Mouse (Mus musculus) kidney, adult 8-10 months (tissue): ENCODE data around the gene Sorcs2.
A peak's percentile ranks its signal among the peaks of the same experiment; 100 is the strongest.

Source experiments
- DNase-seq, 2 experiments: peaks; one replicate each; pipeline ENCODE4 v3.0.0; 2022

Gene Sorcs2

DNA sequence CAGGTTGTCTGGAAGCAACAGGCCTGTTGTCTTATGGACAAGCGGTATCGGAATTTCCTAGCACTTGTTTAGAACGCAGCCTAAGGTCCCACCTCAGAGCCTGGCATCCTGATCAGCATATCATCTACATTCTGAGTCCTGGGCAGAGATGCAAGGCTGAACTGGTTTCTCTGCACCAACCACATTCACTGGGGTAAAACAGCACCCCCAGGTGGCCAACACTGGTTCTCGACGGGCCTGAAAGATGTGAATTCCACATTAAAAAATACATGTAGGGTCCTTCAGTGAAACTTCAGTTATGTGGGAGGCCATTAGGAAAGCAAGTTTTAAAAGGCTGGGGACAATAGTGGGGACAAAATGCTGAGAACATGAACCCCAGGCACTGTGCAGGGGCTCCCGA lies 174.2 kb downstream of the Sorcs2 start:
- peak in 1 of 2 experiments; percentile 50 for DNase-seq

GRCm38 (mm10) chr5:36220626-36221025 lies 177.3 kb downstream of the Sorcs2 start:
- no peak for DNase-seq

- no peak for DNase-seq
Measured at GRCm38 (mm10) chr5:36220105-36220504, 177.8 kb downstream of the Sorcs2 start.

DNA sequence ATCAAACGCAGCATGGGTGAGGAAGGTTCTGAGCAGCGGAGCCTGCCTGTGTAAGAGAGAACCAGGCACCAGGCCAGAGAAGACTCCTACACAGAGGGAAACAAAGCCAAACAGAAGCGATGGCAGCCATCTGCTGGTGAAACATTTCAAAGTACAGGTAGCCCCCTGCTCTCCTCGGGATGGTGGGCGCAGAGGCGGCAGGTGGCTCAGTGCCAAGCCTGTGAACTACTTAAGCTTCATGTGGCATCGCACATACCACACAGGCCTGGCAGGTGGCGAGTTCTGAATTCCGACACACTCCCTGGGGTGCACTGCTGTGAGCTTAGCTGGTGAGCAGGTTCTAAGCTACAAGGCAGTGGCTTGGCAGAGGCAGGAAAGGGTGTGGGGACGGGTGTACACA lies 184.6 kb downstream of the Sorcs2 start:
- no peak for DNase-seq

- DNase-seq = no peak
Measured at GRCm38 (mm10) chr5:36208803-36209202, 189.1 kb downstream of the Sorcs2 start.

- no peak for DNase-seq
Measured at GRCm38 (mm10) chr5:36205397-36205796, 192.5 kb downstream of the Sorcs2 start.

- DNase-seq = no peak
Measured at GRCm38 (mm10) chr5:36203916-36204315, 194.0 kb downstream of the Sorcs2 start, which contains the start of gene Psapl1. Psapl1 (plus strand) TSS chr5:36204021.

DNA sequence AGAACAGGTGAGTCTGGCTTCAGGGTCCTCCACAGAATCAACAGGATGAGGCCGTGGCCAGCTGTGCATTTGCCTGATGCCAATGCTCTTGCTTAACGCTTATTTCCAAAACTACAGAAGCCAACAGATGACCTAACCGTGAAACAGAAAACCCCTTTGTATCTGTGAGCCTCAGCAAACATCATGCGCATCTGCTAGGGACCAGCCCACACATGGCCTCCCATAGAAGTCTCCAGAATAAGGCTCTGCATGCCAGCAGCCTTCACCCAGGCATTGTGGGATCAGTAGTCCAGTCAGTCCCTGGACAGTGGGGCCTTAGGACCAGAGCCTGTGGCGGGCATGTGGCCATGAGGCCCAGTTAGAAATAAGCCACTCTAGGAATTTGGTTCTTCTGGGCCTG lies 194.5 kb downstream of the Sorcs2 start:
- no peak for DNase-seq

- DNase-seq = no peak
Measured at GRCm38 (mm10) chr5:36202781-36203180, 195.2 kb downstream of the Sorcs2 start.

- DNase-seq = no peak
Measured at GRCm38 (mm10) chr5:36199519-36199918, 198.4 kb downstream of the Sorcs2 start.

DNA sequence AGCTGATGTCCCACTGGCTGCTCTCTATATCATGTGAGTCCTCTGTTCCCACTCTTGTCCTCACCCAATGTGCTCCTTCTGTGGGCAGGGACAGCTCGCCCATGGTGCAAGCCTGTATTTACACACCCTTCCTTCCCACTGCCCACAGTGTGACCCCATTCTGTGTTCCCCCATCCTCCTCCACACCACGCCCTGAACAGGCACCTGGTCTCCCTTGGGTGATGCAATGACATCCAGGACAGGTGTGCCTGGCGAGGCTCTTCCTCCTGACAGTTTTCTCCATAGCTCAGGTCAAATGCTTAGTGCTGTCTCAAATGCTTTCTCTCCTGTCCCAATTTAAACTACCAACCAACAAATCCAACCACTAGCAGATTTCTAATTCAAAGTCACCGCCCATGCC lies 202.5 kb downstream of the Sorcs2 start:
- DNase-seq = no peak

DNA sequence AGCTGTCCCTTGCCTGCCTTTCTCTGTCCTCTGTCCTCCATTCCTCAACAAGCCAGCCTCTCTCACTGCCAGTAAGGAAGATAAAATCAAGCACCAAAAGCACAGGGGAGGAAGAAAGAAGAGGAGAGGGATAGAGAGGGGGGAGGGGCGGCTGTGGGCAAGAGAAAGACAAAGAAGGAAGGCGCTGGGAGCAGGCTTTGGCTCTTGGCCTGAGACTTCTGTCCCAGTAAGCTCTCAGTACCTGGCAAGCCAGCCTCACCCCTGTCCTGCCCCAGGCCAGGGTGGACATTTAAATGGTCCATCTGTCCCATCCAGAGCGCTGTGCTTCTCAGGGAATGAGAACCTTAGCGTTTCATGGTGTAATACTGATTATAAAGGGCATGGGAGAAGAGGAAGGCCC lies 203.3 kb downstream of the Sorcs2 start:
- no peak for DNase-seq

DNA sequence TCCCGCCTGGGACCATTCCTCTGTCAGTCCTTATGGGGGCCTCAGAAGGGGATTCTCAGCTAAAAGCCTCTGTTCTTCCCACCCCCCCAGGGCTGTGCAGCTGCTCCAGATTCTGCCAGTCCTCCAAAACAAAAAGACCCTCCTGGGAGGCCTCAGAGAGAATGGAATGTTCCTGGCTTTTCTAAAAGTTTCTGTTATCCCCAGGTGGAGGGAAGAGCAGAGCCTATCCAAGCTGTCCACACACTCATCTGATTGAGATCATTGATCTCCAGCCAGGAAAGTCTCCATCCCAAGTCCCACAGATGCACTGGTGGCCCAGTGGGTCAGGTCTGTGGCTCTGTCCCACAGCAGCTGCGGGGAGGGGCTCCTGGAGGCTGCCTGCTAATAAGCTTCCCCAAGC lies 205.3 kb downstream of the Sorcs2 start:
- DNase-seq = no peak

GRCm38 (mm10) chr5:36191876-36192275 lies 206.1 kb downstream of the Sorcs2 start:
- no peak for DNase-seq

DNA sequence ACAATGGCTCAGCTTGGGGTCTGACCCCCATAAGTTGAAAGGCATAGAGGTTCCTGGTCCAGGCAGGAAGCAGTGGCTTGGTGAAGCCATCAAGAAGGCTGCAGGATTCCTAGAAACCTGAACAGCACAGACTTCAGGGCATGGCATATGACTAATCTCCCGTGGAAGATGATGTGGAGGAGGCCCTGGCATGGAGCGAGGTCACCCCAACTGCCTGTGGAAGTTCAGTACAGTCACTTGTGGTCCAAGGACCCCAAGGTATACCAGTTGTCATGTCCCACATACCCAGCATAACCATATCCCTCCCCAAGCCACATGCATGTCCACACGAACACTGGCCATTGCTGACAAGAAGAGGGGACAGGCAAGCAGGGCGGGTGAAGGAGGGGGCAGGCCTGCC lies 206.7 kb downstream of the Sorcs2 start:
- no peak for DNase-seq

DNA sequence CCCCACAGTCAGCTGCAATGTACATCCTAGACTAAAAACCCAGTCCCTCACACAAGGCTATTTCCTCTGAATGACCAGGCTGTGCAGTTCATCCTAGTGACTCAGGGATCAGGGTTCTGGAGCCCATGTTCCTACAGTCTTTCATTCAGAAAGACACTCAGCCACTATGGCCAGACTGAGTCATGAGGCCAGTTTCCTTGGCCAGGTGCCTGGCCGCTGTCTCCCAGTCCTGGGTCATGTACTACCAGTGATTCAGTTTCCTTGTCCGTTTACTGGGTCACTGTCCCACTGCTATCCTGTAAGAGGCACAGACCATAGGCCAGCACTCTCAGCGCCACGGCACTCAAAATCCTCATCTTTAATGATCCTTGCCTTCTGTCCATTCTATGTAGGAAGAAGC lies 209.6 kb downstream of the Sorcs2 start:
- DNase-seq = no peak

DNA sequence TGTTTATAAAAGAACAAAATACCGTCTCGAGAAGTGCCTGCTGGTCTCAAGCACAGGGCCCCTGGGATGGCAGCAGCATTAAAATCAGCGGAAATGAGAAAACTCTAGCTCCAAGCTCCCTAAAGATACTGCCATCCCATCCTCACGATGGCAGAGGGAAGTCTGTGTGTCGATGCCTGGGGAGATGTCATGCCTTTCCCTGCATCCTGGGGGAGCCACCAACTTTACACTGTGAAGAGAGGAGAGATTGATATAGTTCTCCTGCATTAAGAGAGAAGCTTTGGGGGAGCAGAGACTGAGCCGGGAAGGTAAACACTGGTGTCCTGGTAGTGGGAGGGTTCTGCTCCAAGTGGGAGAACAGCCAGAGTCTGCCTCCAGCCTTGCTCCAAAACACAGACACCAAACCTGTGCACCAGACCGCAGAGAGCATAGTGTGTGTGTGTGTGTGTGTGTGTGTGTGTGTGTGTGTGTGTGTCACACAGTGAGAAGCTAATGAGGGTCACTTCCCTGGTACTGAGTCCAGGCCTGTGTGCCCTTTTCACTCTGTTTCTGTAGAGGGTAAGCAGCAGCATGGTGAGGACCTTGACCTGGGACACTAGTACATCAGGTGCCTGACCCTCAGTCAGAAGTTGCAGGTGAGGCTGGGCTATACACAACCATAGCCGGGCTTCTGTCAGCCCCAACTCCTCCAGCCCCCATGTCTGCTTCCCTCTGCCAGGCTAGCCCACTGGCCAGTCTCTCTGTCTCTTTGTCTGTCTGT lies 211.5 kb downstream of the Sorcs2 start:
- no peak for DNase-seq

DNA sequence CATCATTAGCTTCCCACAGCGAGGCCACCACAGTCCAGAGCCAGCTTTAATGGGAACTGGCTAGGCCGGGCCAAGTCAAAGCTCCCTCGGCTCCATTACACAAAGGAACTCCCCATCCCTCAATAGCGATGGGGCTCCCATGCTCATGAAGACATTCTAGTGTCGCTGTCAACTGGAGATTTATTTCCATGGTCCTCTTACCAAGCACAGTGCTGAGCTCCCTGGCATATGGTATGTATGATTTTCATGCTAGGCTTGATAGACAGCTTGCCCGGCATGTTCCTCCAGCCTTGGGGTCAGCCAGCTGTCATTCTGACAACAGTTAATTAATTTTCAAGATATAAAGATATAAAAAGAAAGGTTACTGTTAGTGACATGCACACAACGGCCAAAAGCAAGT lies 215.6 kb downstream of the Sorcs2 start:
- no peak for DNase-seq

DNA sequence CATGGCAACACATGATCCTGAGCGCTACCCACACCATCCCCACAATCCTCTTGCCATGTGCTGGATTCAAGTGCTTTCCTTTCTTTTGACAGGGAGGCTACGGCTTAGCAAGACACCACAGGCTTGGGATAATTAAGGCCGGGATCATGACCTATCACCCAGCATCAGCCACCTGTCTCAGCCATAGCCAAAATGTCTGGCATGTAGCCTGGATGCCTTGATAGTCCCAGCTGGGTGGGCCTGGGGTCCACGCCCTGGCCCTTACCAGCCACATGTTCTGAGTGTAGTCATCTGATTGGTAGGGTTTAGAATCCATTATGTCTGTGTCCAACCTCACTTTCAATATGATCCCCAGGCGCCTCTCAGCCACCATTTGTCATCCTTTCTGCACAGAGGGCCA lies 218.2 kb downstream of the Sorcs2 start:
- DNase-seq = no peak

DNA sequence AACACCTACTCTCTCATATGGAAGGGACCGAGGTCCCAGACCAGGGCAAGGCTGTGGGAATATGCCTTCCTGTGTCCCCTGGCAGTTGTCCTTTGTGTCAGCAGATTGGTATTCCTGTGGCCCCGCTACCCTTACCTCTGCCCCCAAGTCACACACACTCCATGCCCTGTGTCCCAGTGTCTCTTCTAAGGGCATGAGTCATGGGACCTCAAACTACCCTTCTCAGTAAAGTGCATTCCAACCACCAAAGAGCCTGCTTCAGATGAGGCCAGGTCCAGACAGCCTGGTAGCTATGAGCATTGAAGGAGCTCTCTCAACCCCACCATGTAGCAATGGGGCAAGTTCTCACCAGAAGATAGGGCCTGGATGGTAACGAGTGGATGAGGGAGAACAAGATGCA lies 219.2 kb downstream of the Sorcs2 start:
- DNase-seq = no peak

DNA sequence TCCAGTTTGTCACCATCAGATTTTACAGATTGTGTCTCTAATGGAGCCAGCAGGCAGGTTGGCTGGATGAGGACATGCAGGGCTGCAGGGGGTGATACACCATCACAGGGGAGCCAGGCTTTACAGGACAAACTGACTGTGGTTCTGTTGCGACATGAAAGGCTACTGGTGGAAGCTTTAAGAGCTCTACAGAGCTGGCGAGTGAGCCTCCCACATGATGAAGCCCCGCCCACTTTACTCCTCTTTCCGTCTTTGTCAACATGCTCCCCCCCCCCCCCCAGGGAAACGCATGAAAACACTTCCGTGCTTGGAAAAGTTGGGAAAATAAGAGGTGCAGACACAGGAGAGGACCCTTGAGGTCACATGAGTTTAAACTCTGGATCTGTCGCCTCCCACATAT lies 219.7 kb downstream of the Sorcs2 start:
- DNase-seq = no peak

DNA sequence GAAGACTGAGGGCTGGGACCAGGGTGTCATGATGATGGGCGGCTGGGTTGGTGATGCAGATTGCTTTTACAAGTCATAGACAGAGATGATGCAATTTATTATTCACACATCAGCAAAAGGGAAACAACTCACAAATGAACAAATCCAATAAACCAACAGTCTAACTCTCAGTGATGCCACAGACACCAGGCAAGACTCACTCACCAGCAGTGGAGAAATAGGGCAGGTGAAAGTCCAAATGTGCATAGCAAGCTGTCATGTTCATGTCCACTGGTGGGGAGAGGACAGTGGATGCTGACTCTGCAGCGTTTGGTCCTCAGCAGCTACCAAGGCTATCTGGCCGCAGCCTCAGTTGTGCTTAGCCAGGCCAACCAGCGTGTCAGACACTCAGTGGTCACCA lies 221.1 kb downstream of the Sorcs2 start:
- DNase-seq = no peak

GRCm38 (mm10) chr5:36176409-36176808 lies 221.5 kb downstream of the Sorcs2 start:
- peak; percentile 63 to 82 for DNase-seq

GRCm38 (mm10) chr5:36174569-36175115 lies 223.3 kb downstream of the Sorcs2 start:
- DNase-seq = no peak
